Mouse (Mus musculus) NIH3T3 (cell line): ENCODE measurements around the gene Olfr353.

Source experiments
- DNase-seq: peaks from one replicate; pipeline ENCODE4 v3.0.0-alpha.2; 2012; ENCODE audit warnings: low read depth

Olfr353 gene

GRCm38 (mm10) chr2:36892836-36893235 is at the start of gene Olfr353:
TSS of gene Olfr353 (minus strand) at chr2:36892936.
- DNase-seq: no peak

GRCm38 (mm10) chr2:36936821-36937220 is 44.1 kb upstream of the Olfr353 start, which contains the start of gene Olfr356:
TSS of gene Olfr356 (plus strand) at chr2:36937121.
- no peak for DNase-seq

GRCm38 (mm10) chr2:36928797-36929196 is 36.1 kb upstream of the Olfr353 start, which contains the start of gene Olfr355:
TSS of gene Olfr355 (minus strand) at chr2:36928897.
- DNase-seq: no peak

GRCm38 (mm10) chr2:36905380-36905779 is 12.6 kb upstream of the Olfr353 start, which contains the start of gene Olfr354:
TSS of gene Olfr354 (plus strand) at chr2:36905680.
- no peak for DNase-seq

- no peak for DNase-seq
Measured at GRCm38 (mm10) chr2:36897114-36897513, 4.4 kb upstream of the Olfr353 start.

GRCm38 (mm10) chr2:36868160-36868559 is 24.6 kb downstream of the Olfr353 start, which contains the start of gene Olfr352:
TSS of gene Olfr352 (plus strand) at chr2:36868460.
- DNase-seq: no peak

- DNase-seq: no peak
Measured at GRCm38 (mm10) chr2:36862560-36862959, 30.2 kb downstream of the Olfr353 start, which contains the start of gene Olfr351. TSS of gene Olfr351 (minus strand) at chr2:36862660.

- DNase-seq: no peak
Measured at GRCm38 (mm10) chr2:36846010-36846409, 46.7 kb downstream of the Olfr353 start, which contains the start of gene Olfr350. TSS of gene Olfr350 (plus strand) at chr2:36846310.
